Mouse (Mus musculus) heart, adult 9 months (tissue): ENCODE results near the gene Ltf.

Experiments used
- DNase-seq, 2 experiments: peaks; one replicate each; pipeline ENCODE4 v3.0.0; 2022; ENCODE audit warnings: low spot score in 2 of 2

Ltf gene

GRCm38 (mm10) chr9:111086995-111087606, 68.0 kb downstream of the Ltf start:
- DNase-seq: no peak

- DNase-seq: no peak
Observed at GRCm38 (mm10) chr9:111087960-111088359, 68.9 kb downstream of the Ltf start.

GRCm38 (mm10) chr9:111088886-111089285, 69.8 kb downstream of the Ltf start:
- no peak for DNase-seq
